Mouse (Mus musculus) G1E (cell line): ENCODE data around the gene Mypn. TPM values are rescaled to one million over a fixed set of nuclear protein-coding genes. Genes with fewer than 3 reads are reported as not detected.

ENCODE experiments used
- ATAC-seq: 2 replicates; pipeline ENCODE4 v1.8.0; 2016; ENCODE audit warnings: mild to moderate bottlenecking; ENCODE audit not compliant: insufficient number of reproducible peaks, poor library complexity, low FRiP score, severe bottlenecking; ENCODE audit errors: extremely low read depth
- DNase-seq: peaks from one replicate; pipeline ENCODE4 v3.0.0; 2012; ENCODE audit warnings: low spot score
- H3K27me3 ChIP-seq: 2 replicates; pipeline ENCODE4 v1.6.1; 2012; ENCODE audit warnings: mild to moderate bottlenecking, low read length, inconsistent platforms; ENCODE audit not compliant: insufficient read depth
- H3K36me3 ChIP-seq: replicated peaks from 2 replicates; pipeline ENCODE3; 2012; ENCODE audit warnings: mild to moderate bottlenecking, inconsistent platforms
- H3K4me1 ChIP-seq: 2 replicates; pipeline ENCODE4 v1.6.1; 2012; ENCODE audit warnings: low read depth, low read length, inconsistent platforms, mixed read lengths; ENCODE audit not compliant: insufficient read depth
- H3K4me3 ChIP-seq: 2 replicates; pipeline ENCODE4 v1.5.1; 2012; ENCODE audit warnings: low read depth, mild to moderate bottlenecking, inconsistent platforms, low read length, moderate library complexity, mixed read lengths
- H3K9me3 ChIP-seq: replicated peaks from 2 replicates; pipeline ENCODE4 v1.6.1; 2012; ENCODE audit warnings: inconsistent platforms
- CTCF ChIP-seq: IDR thresholded peaks from 2 replicates; pipeline ENCODE4 v1.5.1; 2012; ENCODE audit warnings: low read depth, low read length, inconsistent platforms, mixed read lengths
- GATA1 ChIP-seq: IDR thresholded peaks from 2 replicates; pipeline ENCODE4 v1.6.1; 2012; ENCODE audit warnings: borderline replicate concordance, low read length, inconsistent platforms, mixed read lengths
- GATA2 ChIP-seq: IDR thresholded peaks from 2 replicates; pipeline ENCODE4 v1.6.1; 2012; ENCODE audit warnings: low read depth, low read length, inconsistent platforms, borderline replicate concordance
- POLR2AphosphoS5 ChIP-seq: IDR thresholded peaks from 2 replicates; pipeline ENCODE4 v1.6.1; 2012; ENCODE audit warnings: low read depth, low read length, inconsistent platforms; ENCODE audit not compliant: insufficient replicate concordance
- TAL1 ChIP-seq: conservative IDR thresholded peaks from 2 replicates; pipeline ENCODE4 v1.6.1; 2012; ENCODE audit warnings: low read depth, low read length, inconsistent platforms, mixed read lengths
- polyA plus RNA-seq: library from polyadenylated mRNA; stranded (reverse); fragments of >175 nt; gene quantifications from 2 replicates; pipeline ENCODE4 v1.2.3, GENCODE M21; 2012
- total RNA-seq, 2 experiments: library from RNA; stranded (forward) in 1 of 2; stranded (reverse) in 1 of 2; fragments of 200-1000 nt in 1 of 2; fragments of >200 nt in 1 of 2; fragmentation: Nextera tagmentation in 1 of 2; gene quantifications; 2 replicates each; pipeline ENCODE4 v1.2.3; 2014 to 2017

The Mypn gene
- total and polyA plus RNA-seq, 3 experiments: not detected

- ATAC-seq: no peak
- Histone ChIP-seq H3K4me3 (peak overlapping the region; percentile 82), H3K9me3 (no peaks in the 10 kb centered on the region), H3K27me3 (no peaks in the 10 kb centered on the region), H3K4me1 (no peaks in the 10 kb centered on the region; the same call in 1 of the 2 replicates), H3K36me3 (peaks cover 6% of the 10 kb centered on the region)
- no peak for DNase-seq
- TF ChIP-seq POLR2AphosphoS5 (no peak), GATA2 (no peak), TAL1 (no peak), GATA1 (no peak), CTCF (no peak)
Measured at GRCm38 (mm10) chr10:63242798-63243435, 39.2 kb upstream of the Mypn start.

GRCm38 (mm10) chr10:63240868-63241271 lies 37.1 kb upstream of the Mypn start:
- ATAC-seq (no peak), DNase-seq (no peak)
- peaks cover 3% of the 10 kb centered on the region for H3K36me3 ChIP-seq
- H3K27me3 ChIP-seq: no peaks in the 10 kb centered on the region
- peaks cover 5% of the 10 kb centered on the region for H3K9me3 ChIP-seq
- no peak overlapping the region for H3K4me3 ChIP-seq
- TF ChIP-seq TAL1 (no peak), GATA1 (no peak), GATA2 (no peak), CTCF (no peak), POLR2AphosphoS5 (no peak)
- no peaks in the 10 kb centered on the region for H3K4me1 ChIP-seq

GRCm38 (mm10) chr10:63239848-63240247 lies 36.1 kb upstream of the Mypn start:
- H3K27me3 ChIP-seq: no peaks in the 10 kb centered on the region
- no peaks in the 10 kb centered on the region for H3K4me1 ChIP-seq
- no peak for ATAC-seq
- DNase-seq: no peak
- peaks cover 13% of the 10 kb centered on the region for H3K9me3 ChIP-seq
- TF ChIP-seq GATA2: no peak
- no peak for TF ChIP-seq POLR2AphosphoS5
- no peak overlapping the region for H3K4me3 ChIP-seq
- H3K36me3 ChIP-seq: no peaks in the 10 kb centered on the region

GRCm38 (mm10) chr10:63238090-63238489 lies 34.3 kb upstream of the Mypn start:
- TF ChIP-seq CTCF: no peak
- no peak for TF ChIP-seq TAL1
- no peak for TF ChIP-seq GATA1
- no peak for TF ChIP-seq GATA2
- no peak for TF ChIP-seq POLR2AphosphoS5
- Histone ChIP-seq H3K4me3 (no peak overlapping the region), H3K9me3 (peaks cover 15% of the 10 kb centered on the region), H3K4me1 (no peaks in the 10 kb centered on the region), H3K36me3 (no peaks in the 10 kb centered on the region), H3K27me3 (no peaks in the 10 kb centered on the region)
- DNase-seq (no peak), ATAC-seq (no peak)

GRCm38 (mm10) chr10:63237206-63237605 lies 33.5 kb upstream of the Mypn start:
- ATAC-seq (no peak), DNase-seq (no peak)
- H3K9me3 ChIP-seq: peaks cover 15% of the 10 kb centered on the region
- TF ChIP-seq GATA1 (no peak), TAL1 (no peak), POLR2AphosphoS5 (no peak), GATA2 (no peak), CTCF (no peak)
- no peaks in the 10 kb centered on the region for H3K36me3 ChIP-seq
- H3K4me1 ChIP-seq: no peaks in the 10 kb centered on the region
- H3K27me3 ChIP-seq: no peaks in the 10 kb centered on the region
- no peak overlapping the region for H3K4me3 ChIP-seq

GRCm38 (mm10) chr10:63236663-63237062 lies 32.9 kb upstream of the Mypn start:
- no peak overlapping the region for H3K4me3 ChIP-seq
- H3K4me1 ChIP-seq: no peaks in the 10 kb centered on the region
- H3K36me3 ChIP-seq: no peaks in the 10 kb centered on the region
- DNase-seq: no peak
- peaks cover 15% of the 10 kb centered on the region for H3K9me3 ChIP-seq
- no peak for ATAC-seq
- no peaks in the 10 kb centered on the region for H3K27me3 ChIP-seq
- TF ChIP-seq POLR2AphosphoS5 (no peak), CTCF (no peak), TAL1 (no peak), GATA2 (no peak), GATA1 (no peak)

GRCm38 (mm10) chr10:63235889-63236288 lies 32.1 kb upstream of the Mypn start:
- DNase-seq: no peak

More at GRCm38 (mm10) chr10:63235889-63236288, 32.1 kb upstream of the Mypn start:
- no peak for ATAC-seq
- Histone ChIP-seq H3K4me3 (no peak overlapping the region), H3K27me3 (no peaks in the 10 kb centered on the region), H3K4me1 (no peaks in the 10 kb centered on the region), H3K9me3 (peaks cover 15% of the 10 kb centered on the region), H3K36me3 (no peaks in the 10 kb centered on the region)
- no peak for TF ChIP-seq POLR2AphosphoS5
- no peak for TF ChIP-seq GATA2
- TF ChIP-seq CTCF: no peak
- TF ChIP-seq TAL1: no peak
- TF ChIP-seq GATA1: no peak
